Mouse (Mus musculus): ENCODE data around the gene Syncrip. TPM values are rescaled to one million over a fixed set of nuclear protein-coding genes. Genes with fewer than 3 reads are reported as not detected.

Gene Syncrip
- polyA plus RNA-seq, 1 experiment from 2014 or later: 87.4 TPM

DNA sequence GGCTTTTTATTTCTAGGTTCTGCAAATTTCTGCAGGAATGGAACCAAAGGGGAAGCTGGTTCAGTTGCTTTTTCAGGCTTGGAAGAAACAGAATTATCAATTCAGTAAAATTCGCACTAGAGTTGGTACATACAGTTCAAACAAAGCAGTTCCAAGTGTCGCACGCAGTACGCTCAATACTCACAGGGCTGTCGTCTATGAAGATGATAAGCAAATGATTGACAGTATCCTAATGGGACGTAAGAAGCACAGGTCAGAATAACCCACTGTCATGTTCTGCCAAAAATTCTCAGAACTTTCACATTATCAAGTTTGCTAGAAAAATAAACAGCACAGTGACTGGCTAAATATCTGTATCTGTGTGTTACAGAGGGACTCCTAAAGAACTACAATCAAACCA lies 77.9 kb downstream of the Syncrip start:
- no peaks in the 10 kb centered on the region for H3K4me1 ChIP-seq (ENCODE audit: control insufficient read depth, insufficient read depth, low read length)
- 82% methylated on average over 6 of the region's 6 CpGs for WGBS
- H3K27me3 ChIP-seq (ENCODE audit: control insufficient read depth, insufficient read depth, low read length): no peaks in the 10 kb centered on the region
- H3K9ac ChIP-seq (ENCODE audit: low read length): no peak overlapping the region
- no peaks in the 10 kb centered on the region for H3K36me3 ChIP-seq (ENCODE audit: control insufficient read depth, insufficient read depth, low read length)
- ATAC-seq (ENCODE audit: insufficient read depth, low FRiP score): no peak
- H3K4me2 ChIP-seq (ENCODE audit: low read depth, low read length): no peak overlapping the region
- no peak overlapping the region for H3K27ac ChIP-seq (ENCODE audit: low read length)
- H3K9me3 ChIP-seq (replicated peaks; ENCODE audit: control insufficient read depth, low read length): no peaks in the 10 kb centered on the region
- no peak overlapping the region for H3K4me3 ChIP-seq (replicated peaks; ENCODE audit: low read length)

DNA sequence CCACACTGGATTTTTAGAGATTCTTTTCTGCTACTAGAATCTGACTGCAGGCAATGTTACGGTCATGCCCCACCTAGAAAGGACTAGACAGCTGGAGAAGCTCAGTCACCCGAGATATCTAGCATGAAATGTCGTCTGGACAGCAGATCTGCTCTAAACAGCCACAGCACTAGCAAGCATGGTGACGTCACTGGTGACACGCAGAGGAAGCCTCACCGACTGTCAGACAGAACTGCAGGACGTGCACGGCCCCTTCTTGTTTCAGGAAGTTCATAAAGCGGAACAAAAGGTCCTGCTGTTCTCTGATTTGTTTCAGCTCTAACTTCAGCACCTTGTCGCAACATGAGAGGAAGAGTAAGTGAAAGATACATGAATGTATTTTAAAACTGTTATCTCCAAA lies 78.3 kb downstream of the Syncrip start:
- Histone ChIP-seq H3K9ac (ENCODE audit: low read length) (no peak overlapping the region), H3K27me3 (ENCODE audit: control insufficient read depth, insufficient read depth, low read length) (no peaks in the 10 kb centered on the region)
- 67% methylated on average over 10 of the region's 10 CpGs for WGBS

DNA sequence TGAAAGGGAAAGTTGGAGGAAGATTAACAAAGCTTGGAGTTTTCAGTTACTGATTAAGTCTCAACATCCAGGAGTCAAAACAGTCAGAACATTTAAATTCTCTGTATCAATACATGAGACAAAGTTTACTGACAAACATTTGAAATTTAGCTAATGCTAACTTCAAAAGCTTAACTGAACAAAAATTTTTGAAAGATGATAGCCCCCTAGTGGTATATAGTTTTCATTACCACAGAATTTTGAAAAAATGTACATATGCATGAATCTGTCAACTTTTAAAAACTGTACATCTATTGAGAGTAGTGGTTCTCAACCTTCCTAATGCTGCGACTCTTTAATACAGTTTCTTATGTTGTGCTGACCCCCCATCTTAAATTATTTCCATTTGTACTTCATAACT lies 83.9 kb downstream of the Syncrip start:
- H3K36me3 ChIP-seq (ENCODE audit: control insufficient read depth, insufficient read depth, low read length): peaks cover 10% of the 10 kb centered on the region; the same call in 1 of the 2 replicates
- H3K27ac ChIP-seq (ENCODE audit: low read length): no peak overlapping the region
- WGBS: 73% methylated on average over 1 of the region's 1 CpGs
- H3K27me3 ChIP-seq (ENCODE audit: control insufficient read depth, insufficient read depth, low read length): no peaks in the 10 kb centered on the region
- no peaks in the 10 kb centered on the region for H3K9me3 ChIP-seq (replicated peaks; ENCODE audit: control insufficient read depth, low read length)
- no peak overlapping the region for H3K4me3 ChIP-seq (replicated peaks; ENCODE audit: low read length)
- no peak overlapping the region for H3K9ac ChIP-seq (ENCODE audit: low read length)
- H3K4me1 ChIP-seq (ENCODE audit: control insufficient read depth, insufficient read depth, low read length): no peaks in the 10 kb centered on the region
- ATAC-seq (ENCODE audit: insufficient read depth, low FRiP score): no peak
- H3K4me2 ChIP-seq (ENCODE audit: low read depth, low read length): no peak overlapping the region

More for the DNA sequence above, 78.3 kb downstream of the Syncrip start:
- Histone ChIP-seq H3K4me3 (replicated peaks; ENCODE audit: low read length) (no peak overlapping the region), H3K27ac (ENCODE audit: low read length) (no peak overlapping the region), H3K4me1 (ENCODE audit: control insufficient read depth, insufficient read depth, low read length) (no peaks in the 10 kb centered on the region), H3K9me3 (replicated peaks; ENCODE audit: control insufficient read depth, low read length) (no peaks in the 10 kb centered on the region), H3K4me2 (ENCODE audit: low read depth, low read length) (no peak overlapping the region), H3K36me3 (ENCODE audit: control insufficient read depth, insufficient read depth, low read length) (no peaks in the 10 kb centered on the region)
- no peak for ATAC-seq (ENCODE audit: insufficient read depth, low FRiP score)

Other genes with a start within 250 kb of the Syncrip start
- gene Nt5e, start 155.4 kb downstream of the Syncrip start, polyA plus RNA-seq (2015; fragmentation: Nextera tagmentation; extraction: Ambion mirVana): 6.5 and 8.8 TPM in 2 replicates
- gene Snx14, start 43.6 kb downstream of the Syncrip start, polyA plus RNA-seq (2015; fragmentation: Nextera tagmentation; extraction: Ambion mirVana): 35.6 and 36.0 TPM in 2 replicates
- 0.40 and 1.2 TPM in 2 replicates for gene Gm20537, start 26.0 kb downstream of the Syncrip start, polyA plus RNA-seq (2015; fragmentation: Nextera tagmentation; extraction: Ambion mirVana)
- gene Zfp949, start 65.4 kb upstream of the Syncrip start, polyA plus RNA-seq (2015; fragmentation: Nextera tagmentation; extraction: Ambion mirVana): 10.6 and 12.2 TPM in 2 replicates
- not detected in 2 replicates for gene Trim43a, start 98.3 kb upstream of the Syncrip start, polyA plus RNA-seq (2015; fragmentation: Nextera tagmentation; extraction: Ambion mirVana)
- 32.1 and 37.8 TPM in 2 replicates for gene Mthfsl, start 237.7 kb upstream of the Syncrip start, polyA plus RNA-seq (2015; fragmentation: Nextera tagmentation; extraction: Ambion mirVana)
- gene Bcl2a1d, start 249.3 kb upstream of the Syncrip start, polyA plus RNA-seq (2015; fragmentation: Nextera tagmentation; extraction: Ambion mirVana): 0.41 TPM in 1 of 2 replicates, not detected in the other